Mouse (Mus musculus) B cell, adult 2 months (primary cell): ENCODE results near the gene Eif2b3.
A peak's percentile ranks its signal among the peaks of the same experiment; 100 is the strongest.

ENCODE experiments used
- DNase-seq, 2 experiments: peaks; one replicate each; pipeline ENCODE4 v3.0.0; 2022

The Eif2b3 gene

DNA sequence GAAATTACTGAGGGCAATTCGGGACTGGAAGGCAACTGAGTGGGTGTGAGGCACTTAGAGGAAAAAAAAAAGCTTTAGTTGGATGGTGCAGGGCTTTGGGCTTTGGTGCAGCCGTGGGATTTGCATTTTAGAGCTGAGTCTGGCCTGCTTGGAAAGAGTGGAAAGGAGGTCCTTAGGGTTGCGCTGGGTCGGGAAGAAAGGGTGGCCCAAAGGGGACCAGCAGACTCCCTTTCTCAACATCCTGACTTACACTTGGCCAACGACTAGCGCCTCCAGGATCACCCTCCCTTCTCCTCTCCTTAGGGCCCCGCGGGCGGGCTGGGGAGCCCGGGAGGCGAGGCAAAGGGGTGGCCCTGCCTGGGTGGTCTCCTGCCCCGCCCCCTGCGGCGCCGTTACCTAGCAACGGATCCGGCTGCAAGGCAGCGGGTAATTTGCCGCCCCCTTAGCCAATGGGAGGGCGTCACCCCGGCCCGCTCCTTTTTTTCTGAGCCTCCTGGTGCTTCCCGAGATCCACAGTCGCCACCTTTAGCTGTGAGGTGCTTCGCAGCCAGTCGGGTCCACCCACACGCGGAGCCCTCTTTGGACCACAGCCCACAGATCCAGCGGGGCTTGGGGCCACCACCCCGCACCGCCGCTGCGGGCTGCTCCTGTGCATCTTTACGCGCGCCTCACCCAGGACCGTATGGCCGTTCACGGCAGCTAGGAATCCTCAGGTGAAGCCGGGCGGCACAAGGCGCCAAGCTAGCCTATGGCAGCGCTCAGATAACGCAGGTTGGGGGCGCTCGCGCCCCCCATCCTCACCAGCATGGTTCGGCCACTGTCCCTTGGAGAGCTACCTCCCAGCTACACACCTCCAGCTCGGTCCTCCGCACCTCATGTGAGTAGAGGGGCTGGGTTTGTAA is 76.6 kb downstream of the Eif2b3 start, which contains the start of gene Ptch2:
Gene Ptch2 (plus strand): TSS at position 525 of the 902 bp plus-strand sequence.
- DNase-seq = peak; percentile 18 to 22

DNA sequence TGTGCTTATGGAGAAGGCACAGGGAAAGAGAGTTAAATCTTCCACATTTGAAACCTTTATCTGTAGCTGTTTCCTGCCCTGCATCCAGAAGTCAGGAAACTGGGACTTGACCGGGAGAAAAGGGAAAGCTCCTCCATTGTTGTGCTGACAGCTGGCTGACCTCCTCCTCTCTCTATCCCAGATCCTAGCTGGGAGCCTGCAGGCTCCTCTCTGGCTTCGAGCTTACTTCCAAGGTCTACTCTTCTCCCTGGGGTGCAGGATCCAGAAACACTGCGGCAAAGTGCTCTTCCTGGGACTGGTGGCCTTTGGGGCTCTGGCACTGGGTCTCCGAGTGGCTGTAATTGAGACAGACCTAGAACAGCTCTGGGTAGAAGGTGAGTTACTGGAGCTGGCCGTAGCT is 77.5 kb downstream of the Eif2b3 start:
- DNase-seq = no peak

DNA sequence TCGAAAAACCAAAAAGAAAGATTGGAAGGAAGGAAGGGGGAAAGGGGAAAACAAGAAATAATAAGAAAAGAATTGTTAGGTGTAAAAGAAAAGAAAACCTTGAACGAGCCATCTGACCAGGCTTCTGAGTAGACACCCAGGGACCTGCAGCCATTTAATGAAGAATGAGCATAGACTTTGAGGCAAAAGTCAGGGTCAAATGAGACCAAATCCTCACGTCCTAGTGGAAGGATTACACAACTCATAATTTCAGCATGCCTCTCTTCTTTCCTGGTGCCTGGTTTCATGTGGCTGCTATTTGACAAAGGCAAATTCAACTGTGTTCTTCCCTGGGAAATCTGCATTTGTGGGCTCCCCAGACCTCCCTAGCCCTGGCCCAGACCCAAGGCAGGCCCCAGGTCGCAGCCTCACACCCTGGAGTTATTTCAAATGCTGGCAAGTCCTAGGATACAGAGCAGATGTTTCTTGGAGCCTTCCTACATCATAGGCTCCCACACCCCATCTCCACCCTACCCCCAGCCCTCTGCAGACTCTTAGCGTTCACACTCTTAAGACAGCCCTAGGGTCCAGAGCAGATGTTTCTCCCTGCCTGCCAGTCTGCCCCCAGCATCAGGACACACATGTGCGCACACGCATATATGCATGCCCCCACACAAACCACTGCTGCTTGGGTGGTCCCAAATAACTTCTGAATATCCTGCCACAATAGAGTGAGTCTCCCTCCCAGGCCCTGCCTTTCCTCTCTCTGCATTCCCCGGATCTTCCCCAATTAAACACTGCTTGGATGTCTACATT is 79.0 kb downstream of the Eif2b3 start:
- DNase-seq = no peak

DNA sequence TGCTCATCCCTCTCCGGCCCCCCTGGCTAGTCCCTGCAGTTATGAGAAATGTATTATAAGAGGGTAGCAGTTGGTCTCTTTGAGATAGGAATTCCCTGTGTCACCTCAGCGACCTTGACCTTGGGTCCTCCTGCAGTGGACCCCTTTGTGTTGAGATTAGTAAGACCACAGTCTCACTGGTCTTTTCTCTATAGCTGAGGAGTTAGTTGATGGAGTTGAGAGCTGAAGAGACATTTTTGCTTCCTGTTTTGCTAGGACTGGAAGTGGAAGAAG is 79.5 kb downstream of the Eif2b3 start:
- DNase-seq = no peak

DNA sequence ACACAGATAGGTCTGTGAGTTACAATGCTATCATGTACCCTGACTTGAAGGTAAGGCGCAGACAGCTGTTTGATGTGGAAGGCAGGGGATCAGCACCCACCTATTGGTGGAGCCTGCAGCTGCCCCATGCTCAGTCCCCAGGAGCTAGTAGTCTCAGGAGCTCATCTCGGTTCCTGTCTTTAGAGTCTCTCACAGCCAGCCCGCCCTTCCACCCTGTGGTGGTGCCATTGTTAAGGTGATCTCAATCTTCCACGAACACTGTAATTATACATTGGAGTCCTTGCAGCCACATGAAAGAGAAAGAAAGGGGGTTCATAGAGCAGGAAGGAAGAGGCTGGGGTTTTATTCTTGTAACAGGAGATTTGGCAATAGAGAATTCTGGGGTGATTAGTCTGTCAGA is 80.8 kb downstream of the Eif2b3 start:
- no peak for DNase-seq

DNA sequence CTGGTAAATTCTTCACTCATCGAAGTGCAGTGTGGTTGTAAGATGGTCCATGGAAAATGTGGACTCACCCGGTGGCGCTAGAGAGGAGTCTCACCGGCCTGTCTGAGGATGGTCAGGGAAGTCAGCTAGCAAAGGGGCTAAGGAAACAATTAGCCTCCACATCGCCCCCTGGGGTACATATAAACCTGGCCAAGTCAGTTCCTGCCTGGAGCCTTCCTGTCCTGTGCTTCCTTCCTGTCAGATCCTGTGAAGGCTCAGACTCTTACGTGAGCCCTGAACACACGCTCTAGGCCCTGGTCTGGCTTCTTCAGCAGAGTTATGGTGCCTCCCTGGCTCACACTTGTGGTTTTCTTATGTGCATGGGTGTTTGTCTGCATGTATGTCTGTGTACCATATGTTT is 82.0 kb downstream of the Eif2b3 start:
- peak; percentile 15 to 27 for DNase-seq

DNA sequence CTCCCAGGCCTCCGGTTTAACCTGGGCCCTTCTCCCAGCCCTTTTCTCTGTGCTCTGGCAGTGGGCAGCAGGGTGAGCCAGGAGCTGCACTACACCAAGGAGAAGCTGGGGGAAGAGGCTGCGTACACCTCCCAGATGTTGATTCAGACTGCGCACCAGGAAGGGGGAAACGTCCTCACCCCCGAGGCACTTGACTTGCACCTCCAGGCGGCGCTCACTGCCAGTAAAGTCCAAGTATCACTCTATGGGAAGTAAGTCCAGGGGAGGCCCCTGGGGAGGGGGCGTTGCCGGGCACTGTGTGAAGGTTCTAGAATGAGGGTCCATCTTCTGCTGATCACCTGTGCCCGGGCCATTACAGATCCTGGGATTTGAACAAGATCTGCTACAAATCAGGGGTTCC is 85.5 kb downstream of the Eif2b3 start:
- DNase-seq = peak; percentile 22 to 31

DNA sequence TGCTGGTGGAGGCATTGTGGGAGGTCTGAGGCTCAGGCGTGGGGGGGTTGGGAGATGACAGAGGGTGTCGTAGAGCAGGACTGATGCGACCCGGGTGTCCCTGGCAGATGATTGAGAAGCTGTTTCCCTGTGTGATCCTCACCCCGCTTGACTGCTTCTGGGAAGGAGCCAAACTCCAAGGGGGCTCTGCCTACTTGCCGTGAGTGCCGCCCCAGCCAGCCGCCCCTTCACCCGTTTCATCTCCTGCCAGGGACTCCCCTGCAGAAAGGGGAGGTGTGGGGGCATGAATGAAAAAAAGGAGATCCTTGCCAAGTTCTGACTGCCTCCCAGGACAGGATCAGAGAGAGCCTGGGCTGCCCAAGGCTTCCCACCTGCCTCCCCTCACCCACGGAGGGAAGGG is 85.9 kb downstream of the Eif2b3 start:
- no peak for DNase-seq

DNA sequence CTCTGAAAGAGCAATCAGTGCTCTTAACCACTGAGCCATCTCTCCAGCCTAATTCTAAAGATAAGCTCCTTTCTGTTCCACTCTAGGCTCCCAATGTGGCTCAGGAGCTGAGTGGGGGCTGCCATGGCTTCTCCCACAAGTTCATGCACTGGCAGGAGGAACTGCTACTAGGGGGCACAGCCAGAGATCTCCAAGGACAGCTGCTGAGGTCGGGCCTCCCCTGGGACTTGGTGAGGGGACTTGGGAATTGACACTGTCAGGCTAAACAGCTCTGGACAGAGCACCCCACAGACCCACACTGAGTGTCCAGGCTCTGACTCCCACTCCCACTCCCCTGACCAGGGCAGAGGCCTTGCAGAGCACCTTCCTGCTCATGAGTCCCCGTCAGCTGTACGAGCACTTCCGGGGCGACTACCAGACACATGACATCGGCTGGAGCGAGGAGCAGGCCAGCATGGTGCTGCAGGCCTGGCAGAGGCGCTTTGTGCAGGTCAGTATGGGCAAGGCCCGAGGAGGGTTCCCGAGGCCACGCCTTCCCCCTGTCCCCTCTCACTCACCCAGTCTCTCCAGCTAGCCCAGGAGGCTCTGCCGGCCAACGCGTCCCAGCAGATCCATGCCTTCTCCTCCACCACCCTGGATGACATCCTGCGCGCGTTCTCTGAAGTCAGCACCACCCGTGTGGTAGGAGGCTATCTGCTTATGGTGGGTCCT is 88.8 kb downstream of the Eif2b3 start:
- no peak for DNase-seq

DNA sequence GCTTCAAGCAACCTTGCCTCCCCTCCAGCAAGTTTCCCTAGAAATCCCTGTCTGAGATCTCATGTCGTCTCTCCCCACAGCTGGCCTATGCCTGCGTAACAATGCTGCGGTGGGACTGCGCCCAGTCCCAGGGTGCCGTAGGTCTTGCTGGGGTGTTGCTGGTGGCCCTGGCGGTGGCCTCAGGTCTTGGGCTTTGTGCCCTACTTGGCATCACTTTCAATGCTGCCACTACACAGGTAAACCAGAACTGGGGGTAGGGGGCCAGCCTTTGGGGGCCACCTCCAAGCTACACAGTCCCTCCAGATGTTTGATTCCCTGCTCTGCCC is 89.3 kb downstream of the Eif2b3 start:
- no peak for DNase-seq

DNA sequence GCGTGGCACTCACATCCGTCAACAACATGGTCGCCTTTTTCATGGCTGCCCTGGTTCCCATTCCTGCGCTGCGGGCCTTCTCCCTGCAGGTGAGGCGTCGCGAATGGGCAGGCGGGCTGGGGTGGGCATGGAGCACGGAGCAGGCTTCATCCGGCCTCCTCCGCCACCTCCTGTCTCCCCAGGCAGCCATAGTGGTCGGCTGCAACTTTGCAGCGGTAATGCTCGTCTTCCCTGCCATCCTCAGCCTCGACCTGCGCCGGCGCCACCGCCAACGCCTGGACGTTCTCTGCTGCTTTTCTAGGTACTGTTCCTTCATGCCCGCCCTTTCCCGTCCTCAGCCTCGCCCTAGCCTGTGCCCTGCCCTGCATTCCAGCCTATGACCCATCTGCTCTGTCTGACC is 90.1 kb downstream of the Eif2b3 start:
- DNase-seq = no peak

DNA sequence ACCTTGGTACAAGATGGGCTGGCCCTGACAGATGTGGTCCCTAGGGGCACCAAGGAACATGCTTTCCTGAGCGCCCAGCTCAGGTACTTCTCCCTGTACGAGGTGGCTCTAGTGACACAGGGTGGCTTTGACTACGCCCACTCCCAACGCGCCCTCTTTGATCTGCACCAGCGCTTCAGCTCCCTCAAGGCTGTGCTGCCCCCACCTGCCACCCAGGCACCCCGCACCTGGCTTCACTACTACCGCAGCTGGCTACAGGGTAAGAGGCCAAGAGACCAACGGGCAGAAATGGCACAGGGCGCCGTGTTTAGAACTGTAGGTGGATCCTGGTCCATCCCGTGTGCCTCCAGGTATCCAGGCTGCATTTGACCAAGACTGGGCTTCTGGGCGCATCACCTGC is 91.0 kb downstream of the Eif2b3 start:
- DNase-seq = no peak

DNA sequence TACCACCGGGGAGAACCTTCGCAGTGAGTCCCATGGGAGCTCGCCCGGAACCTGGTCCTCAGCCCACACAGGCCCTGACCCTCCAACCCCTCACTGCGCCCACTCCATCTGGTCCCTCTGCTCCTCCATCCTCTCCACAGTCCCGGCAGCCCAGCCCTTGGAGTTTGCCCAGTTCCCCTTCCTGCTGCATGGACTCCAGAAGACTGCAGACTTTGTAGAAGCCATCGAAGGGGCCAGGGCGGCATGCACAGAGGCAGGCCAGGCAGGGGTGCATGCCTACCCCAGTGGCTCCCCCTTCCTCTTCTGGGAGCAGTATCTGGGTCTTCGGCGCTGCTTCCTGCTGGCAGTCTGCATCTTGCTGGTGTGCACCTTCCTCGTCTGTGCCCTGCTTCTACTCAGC is 91.8 kb downstream of the Eif2b3 start:
- DNase-seq = no peak

DNA sequence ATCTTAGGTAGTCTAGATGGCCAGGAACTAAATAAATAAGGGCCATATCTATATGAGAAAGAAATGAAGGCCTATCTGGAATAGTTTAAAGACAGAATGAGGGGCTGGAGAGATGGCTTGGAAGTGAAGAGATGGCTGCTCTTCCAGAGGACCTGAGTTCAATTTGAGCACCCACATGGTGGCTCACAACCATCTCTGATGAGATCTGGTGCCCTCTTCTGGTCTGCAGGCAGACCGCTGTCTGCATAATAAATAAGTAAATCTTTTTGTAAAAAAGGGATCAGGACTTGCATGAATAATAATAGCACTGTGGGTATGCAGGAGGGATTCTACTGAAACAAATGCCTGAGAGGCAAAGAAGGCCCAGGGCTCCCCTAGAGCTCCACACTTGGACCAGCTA is 94.0 kb downstream of the Eif2b3 start:
- no peak for DNase-seq

DNA sequence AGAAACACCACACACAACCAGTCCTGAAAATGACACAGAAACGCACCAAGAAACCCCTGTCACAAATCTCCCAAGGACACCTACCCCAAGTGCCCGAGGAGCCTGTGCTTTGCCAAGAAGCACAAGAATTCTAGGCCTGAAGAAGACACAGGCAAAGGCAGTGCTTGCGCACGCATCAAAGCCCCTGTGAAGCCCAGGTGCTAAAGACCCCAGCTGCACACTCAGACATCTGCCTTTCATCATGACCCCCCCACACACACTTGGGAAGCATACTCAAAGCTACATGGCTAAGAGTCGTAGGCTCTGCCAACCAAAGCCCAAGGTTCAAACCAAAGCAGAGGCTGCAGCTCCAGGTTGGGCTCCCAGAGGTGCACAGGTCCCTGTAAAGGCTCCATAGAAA is 96.4 kb downstream of the Eif2b3 start:
- DNase-seq = no peak

DNA sequence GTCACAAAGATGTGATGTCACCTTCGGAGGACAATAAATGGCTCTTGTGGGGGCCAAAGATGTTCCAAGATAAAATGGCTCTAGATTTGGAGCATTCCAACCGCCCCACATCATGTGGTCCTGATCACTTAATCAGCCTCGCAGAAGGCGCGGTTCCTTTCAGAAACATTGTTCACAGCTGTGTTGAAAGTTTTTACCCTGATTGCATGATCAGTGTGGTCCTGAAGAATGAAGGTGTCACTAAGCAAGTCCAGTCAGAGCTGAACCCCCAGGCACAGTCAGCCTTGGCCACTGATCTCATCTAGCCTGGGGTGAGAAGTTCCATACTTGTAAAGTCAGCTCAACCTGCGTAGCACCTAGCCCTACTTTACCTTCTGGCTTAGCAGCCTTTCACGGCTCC is 98.7 kb downstream of the Eif2b3 start:
- DNase-seq = no peak

DNA sequence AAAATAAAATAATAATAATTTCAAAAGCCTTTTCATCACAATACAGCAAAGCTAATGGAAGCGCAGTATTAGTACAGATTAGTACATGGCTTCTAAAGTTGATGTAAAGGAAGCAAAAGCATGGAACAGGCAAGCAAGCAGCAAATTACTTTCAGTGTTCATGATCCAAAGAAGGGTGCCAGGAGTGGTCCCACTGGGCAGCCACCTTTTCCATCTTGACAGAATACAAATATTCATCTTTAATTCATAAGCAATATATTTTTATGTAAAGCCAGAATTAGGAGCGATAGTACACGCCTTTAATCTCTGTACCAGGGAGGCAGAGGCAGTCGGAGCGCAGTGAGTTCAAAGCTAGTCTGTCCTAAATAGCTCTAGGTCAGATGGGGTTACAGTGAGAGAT is 100.4 kb downstream of the Eif2b3 start:
- no peak for DNase-seq

DNA sequence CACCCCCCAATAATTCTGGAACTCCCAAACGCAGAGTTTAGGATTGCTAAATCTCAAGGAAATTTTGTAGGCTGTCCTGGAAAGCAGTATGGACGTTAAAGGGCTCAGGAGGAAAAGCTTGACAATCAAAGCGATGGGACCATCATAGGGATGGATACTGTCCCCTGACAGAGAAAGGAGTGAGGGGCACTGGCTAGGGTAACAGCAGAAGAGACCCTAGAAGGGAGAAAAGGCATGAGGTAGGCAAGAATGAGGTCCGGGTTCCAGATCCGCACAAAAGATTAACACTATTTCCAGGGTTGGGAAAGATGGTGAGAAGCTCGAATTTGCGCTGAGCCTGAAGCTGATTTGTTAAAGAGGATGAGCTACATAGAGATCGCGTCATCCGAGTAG is 100.8 kb downstream of the Eif2b3 start:
- no peak for DNase-seq

DNA sequence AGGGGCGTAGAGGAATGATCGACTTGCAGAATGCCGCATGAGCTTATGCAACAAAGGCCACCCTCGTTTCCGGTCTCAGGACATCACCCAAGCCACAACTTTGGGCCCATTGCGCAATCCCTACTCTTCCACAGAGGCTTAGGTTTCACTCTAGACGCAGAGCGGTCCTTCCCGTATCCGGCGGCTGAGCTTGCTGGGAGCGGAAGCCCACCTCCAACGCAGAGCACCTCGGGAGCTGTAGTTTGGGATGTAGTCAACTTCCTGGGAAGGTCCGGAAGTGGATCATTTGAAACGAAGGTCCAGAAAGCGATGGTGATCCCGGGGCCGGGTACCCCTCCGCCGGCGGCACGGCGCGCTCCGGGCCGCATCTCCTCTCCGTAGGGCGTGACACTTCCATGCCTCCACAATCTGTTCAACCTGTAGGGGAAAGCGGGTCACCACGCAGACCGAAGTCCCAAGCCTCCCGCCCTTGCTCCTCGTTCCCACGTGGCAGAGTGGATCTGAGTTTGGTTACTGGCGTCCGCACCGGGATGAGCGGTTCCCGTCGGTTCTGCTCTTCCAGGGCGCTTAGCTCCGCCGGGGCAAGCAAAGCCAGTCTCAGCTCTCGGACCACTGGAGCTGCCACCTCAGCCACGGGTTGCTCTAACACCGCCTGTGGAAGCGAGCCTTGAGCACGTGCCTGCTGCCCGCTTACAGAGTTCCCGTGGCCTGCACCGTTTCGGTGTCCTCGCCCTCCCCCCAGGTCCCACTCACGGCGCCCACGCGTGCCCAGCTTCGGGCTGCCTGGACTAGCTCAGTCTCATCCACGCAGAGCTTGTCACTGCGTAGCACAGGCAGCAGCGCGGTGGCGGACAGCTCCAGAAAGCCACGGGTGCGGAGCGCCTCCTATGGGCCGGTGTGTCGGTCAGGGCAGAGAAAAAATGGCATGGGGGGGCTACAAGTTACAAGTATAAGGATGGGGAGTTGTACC is 101.5 kb downstream of the Eif2b3 start:
- DNase-seq = peak; percentile 90 to 91

DNA sequence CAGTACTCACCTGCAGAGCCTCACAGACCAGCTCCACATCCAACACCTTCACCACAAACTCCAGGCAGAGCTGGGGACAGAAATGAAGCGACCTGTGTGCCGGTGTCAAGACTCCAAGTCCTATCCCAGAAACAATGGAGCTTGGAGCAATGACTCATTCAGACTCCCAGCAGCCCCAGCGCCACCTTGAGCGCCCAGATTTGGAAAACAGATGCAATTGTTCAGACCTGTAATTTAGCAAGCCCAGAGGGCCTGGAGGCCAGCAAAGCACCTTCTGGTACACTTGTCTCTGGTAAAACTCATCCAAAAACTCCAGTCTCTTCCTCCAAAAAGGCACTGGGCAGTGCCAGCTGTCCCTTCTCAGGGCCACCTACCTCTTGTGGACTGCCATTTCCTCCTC is 103.0 kb downstream of the Eif2b3 start:
- DNase-seq = no peak

DNA sequence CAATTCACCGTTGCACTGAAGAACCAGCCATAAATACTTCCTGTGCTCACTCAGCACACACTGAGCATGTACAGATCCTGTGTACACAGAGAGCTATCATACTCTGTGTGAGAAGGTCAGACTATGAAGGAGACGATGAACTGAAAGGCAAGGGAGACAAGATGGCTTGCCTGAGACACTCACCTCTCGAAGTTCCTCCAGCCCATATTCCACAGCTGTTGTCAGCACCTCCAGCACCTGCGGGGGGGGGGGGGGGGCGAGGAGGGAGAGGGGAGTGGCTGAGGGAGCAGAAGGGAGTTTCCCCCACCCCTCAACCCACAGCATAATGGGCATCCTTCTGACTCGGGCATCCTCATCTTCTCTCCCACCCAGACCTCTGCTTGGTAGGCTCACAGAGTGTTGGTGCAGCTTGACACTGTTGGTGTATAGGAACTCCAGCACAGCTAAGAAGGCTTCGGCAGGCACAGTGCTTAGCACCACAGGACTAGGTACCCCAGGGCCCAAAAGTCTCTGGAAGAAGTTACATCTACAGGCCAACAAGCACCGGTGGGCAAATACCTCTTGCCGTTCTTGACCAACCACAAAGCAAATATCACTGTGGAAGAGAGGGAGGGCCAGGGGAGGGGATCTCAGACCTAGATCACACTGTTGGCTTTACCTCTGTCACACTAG is 104.5 kb downstream of the Eif2b3 start:
- DNase-seq = peak; percentile 9 to 22

DNA sequence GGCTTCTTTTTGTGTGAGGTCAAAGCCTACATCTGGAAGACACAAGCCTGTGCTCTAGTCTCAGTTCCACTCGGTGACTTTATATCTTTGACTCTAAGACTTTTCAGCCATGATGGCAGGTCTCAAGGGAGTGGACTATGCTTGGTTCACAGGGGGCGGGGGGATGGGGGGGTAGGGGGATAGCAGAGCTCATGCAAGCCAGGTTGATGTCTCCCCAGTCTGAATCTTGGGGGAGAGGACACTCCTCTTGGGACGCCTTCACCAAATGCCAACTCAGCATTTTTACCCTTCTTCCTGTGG is 105.0 kb downstream of the Eif2b3 start:
- DNase-seq = no peak
